Mouse (Mus musculus) layer of hippocampus, postnatal 36 days (tissue): ENCODE results near the gene Ints12. TPM values are rescaled to one million over a fixed set of nuclear protein-coding genes. Genes with fewer than 3 reads are reported as not detected.

ENCODE experiments used
- DNase-seq, 2 experiments: peaks; one replicate each; pipeline ENCODE4 v3.0.0; 2022
- total RNA-seq, 2 experiments: library from RNA; stranded (reverse); gene quantifications; 2 replicates each; pipeline ENCODE4 v1.2.3; 2021

The Ints12 gene
- 10 to 100 TPM; 10.7 to 13.4 TPM for total RNA-seq

GRCm38 (mm10) chr3:133091664-133092273 is at the start of gene Ints12, which contains the start of gene Gstcd:
TSS of gene Ints12 (plus strand) at chr3:133091840.
TSS of gene Gstcd (minus strand) at chr3:133092033.
- peak; percentile 91 for DNase-seq

- no peak for DNase-seq
Observed at GRCm38 (mm10) chr3:133052068-133052467, 39.6 kb upstream of the Ints12 start.

GRCm38 (mm10) chr3:133075560-133075959 is 16.1 kb upstream of the Ints12 start:
- DNase-seq = no peak

GRCm38 (mm10) chr3:133082736-133083135 is 8.9 kb upstream of the Ints12 start:
- no peak for DNase-seq

GRCm38 (mm10) chr3:133085858-133086257 is 5.8 kb upstream of the Ints12 start:
- DNase-seq = no peak

- no peak for DNase-seq
Observed at GRCm38 (mm10) chr3:133090247-133091120, 1.2 kb upstream of the Ints12 start.

GRCm38 (mm10) chr3:133091121-133091663 is 448 bp upstream of the Ints12 start:
- DNase-seq = peak in 1 of 2 experiments; percentile 73

- DNase-seq = no peak
Observed at GRCm38 (mm10) chr3:133092274-133092853, 724 bp downstream of the Ints12 start.

- DNase-seq = no peak
Observed at GRCm38 (mm10) chr3:133092936-133093335, 1.3 kb downstream of the Ints12 start.

GRCm38 (mm10) chr3:133094305-133094704 is 2.7 kb downstream of the Ints12 start:
- no peak for DNase-seq

GRCm38 (mm10) chr3:133097936-133098335 is 6.3 kb downstream of the Ints12 start:
- no peak for DNase-seq

GRCm38 (mm10) chr3:133098336-133098735 is 6.7 kb downstream of the Ints12 start:
- DNase-seq = no peak

- DNase-seq = no peak
Observed at GRCm38 (mm10) chr3:133098909-133099308, 7.3 kb downstream of the Ints12 start.

- DNase-seq = no peak
Observed at GRCm38 (mm10) chr3:133103768-133104167, 12.1 kb downstream of the Ints12 start.

- DNase-seq = no peak
Observed at GRCm38 (mm10) chr3:133104436-133104835, 12.8 kb downstream of the Ints12 start.

- no peak for DNase-seq
Observed at GRCm38 (mm10) chr3:133108731-133109130, 17.1 kb downstream of the Ints12 start.

- DNase-seq = no peak
Observed at GRCm38 (mm10) chr3:133109844-133110243, 18.2 kb downstream of the Ints12 start.

- DNase-seq = no peak
Observed at GRCm38 (mm10) chr3:133111741-133112140, 20.1 kb downstream of the Ints12 start.

GRCm38 (mm10) chr3:133113281-133113680 is 21.6 kb downstream of the Ints12 start:
- no peak for DNase-seq

GRCm38 (mm10) chr3:133131372-133131771 is 39.7 kb downstream of the Ints12 start:
- DNase-seq = no peak

- no peak for DNase-seq
Observed at GRCm38 (mm10) chr3:133132611-133133010, 41.0 kb downstream of the Ints12 start.

- no peak for DNase-seq
Observed at GRCm38 (mm10) chr3:133141877-133142276, 50.2 kb downstream of the Ints12 start.
